ENCODE assay signal across 11 mouse cellular contexts in genomic region chr5:148555156-148555555, GRCm38 (mm10). TPM values are rescaled to one million over a fixed set of nuclear protein-coding genes. Genes with fewer than 3 reads are reported as not detected.
A peak's percentile ranks its signal among the peaks of the same experiment; 100 is the strongest.
DNase-seq lines count a peak whose midpoint lies in the region; ATAC-seq and TF ChIP-seq lines count a peak whose summit lies in the region.
"Had no signal": no experiment of that assay in that cellular context is flagged by ENCODE, and none has a peak within 500 bp of the region (broad histone marks: within the 10 kb centered on the region; RNA-seq: fewer than 3 reads in every experiment).

No protein-coding gene starts in this region.

- no peaks in the 10 kb centered on the region for H3K27me3 ChIP-seq in heart, embryonic 14.5 days (ENCODE audit: control insufficient read depth, insufficient read depth, low read length)
- H3K27me3 ChIP-seq in ES-Bruce4 (ENCODE audit: control insufficient read depth, insufficient read depth, low read length, poor library complexity, severe bottlenecking), result no peaks in the 10 kb centered on the region
- H3K27me3 ChIP-seq in hindbrain, embryonic 11.5 days (ENCODE audit: control insufficient read depth, insufficient read depth, low read length), result no peaks in the 10 kb centered on the region; the same call in 1 of the 2 replicates
- peaks cover 6% of the 10 kb centered on the region for H3K27me3 ChIP-seq in midbrain, embryonic 13.5 days

- TF ChIP-seq POLR2A in ES-Bruce4 (IDR thresholded peaks at IDR 0.05; ENCODE audit: insufficient read depth, low read length), result no peak

- no peaks in the 10 kb centered on the region for H3K36me3 ChIP-seq in heart, embryonic 14.5 days (ENCODE audit: control insufficient read depth, insufficient read depth, low read length)
- H3K36me3 ChIP-seq in ES-Bruce4 (ENCODE audit: control insufficient read depth, insufficient read depth, low read length, poor library complexity, severe bottlenecking), result no peaks in the 10 kb centered on the region
- H3K36me3 ChIP-seq in hindbrain, embryonic 11.5 days (ENCODE audit: control insufficient read depth, insufficient read depth, low read length), result no peaks in the 10 kb centered on the region
- no peaks in the 10 kb centered on the region for H3K36me3 ChIP-seq in midbrain, embryonic 13.5 days

- H3K4me2 ChIP-seq in heart, embryonic 14.5 days (ENCODE audit: low read length), result peak overlapping the region; percentile 53
- peak overlapping the region; percentile 34; the same call in 1 of the 2 replicates for H3K4me2 ChIP-seq in hindbrain, embryonic 11.5 days (replicated peaks; ENCODE audit: low read depth, low read length)
- H3K4me2 ChIP-seq in midbrain, embryonic 13.5 days (replicated peaks), result peak overlapping the region; percentile 51

- intact Hi-C loops in heart, postnatal 14 days (cut with DNase I), result no loop called here

- TF ChIP-seq CTCF in ES-Bruce4 (IDR thresholded peaks at IDR 0.05; ENCODE audit: low read depth, low read length), result no peak

- H3K27ac ChIP-seq in heart, embryonic 14.5 days (replicated peaks in 1 of 2; ENCODE audit: control insufficient read depth in 1 of 2, insufficient read depth in 1 of 2, low read depth in 2 of 2, low read length in 2 of 2), result no peak overlapping the region
- peak overlapping the region; percentile 16; the same call in 1 of the 2 replicates for H3K27ac ChIP-seq in ES-Bruce4 (ENCODE audit: insufficient read depth, low read length)
- H3K27ac ChIP-seq in hindbrain, embryonic 11.5 days (ENCODE audit: low read depth, low read length), result no peak overlapping the region
- H3K27ac ChIP-seq in midbrain, embryonic 13.5 days, result no peak overlapping the region
- H3K27ac ChIP-seq: layer of hippocampus, adult 2 months had no signal

- no peak overlapping the region; a peak in 1 of 4 replicates for H3K4me3 ChIP-seq in heart, embryonic 14.5 days (ENCODE audit: control insufficient read depth in 1 of 2, insufficient read depth in 1 of 2, low read depth in 1 of 2, low read length in 2 of 2)
- H3K4me3 ChIP-seq in ES-Bruce4 (ENCODE audit: low read depth, low read length), result 0 out of 2 replicates have a peak overlapping the region, but pooled peaks have one; percentile 42
- H3K4me3 ChIP-seq in hindbrain, embryonic 11.5 days (ENCODE audit: low read depth, low read length), result no peak overlapping the region
- no peak overlapping the region for H3K4me3 ChIP-seq in midbrain, embryonic 13.5 days (replicated peaks)
- H3K4me3 ChIP-seq: layer of hippocampus, adult 2 months had no signal

- H3K9ac ChIP-seq in heart, embryonic 14.5 days (ENCODE audit: low read length), result no peak overlapping the region
- peak overlapping the region; percentile 31 for H3K9ac ChIP-seq in ES-Bruce4 (ENCODE audit: low read depth, poor library complexity, severe bottlenecking)
- no peak overlapping the region for H3K9ac ChIP-seq in hindbrain, embryonic 11.5 days (ENCODE audit: low read depth, low read length)
- peak overlapping the region; percentile 48; the same call in 1 of the 2 replicates for H3K9ac ChIP-seq in midbrain, embryonic 13.5 days (replicated peaks)

- 79% methylated on average over 10 of the region's 10 CpGs for WGBS in heart, embryonic 14.5 days
- WGBS in hindbrain, embryonic 11.5 days, result 76% methylated on average over 10 of the region's 10 CpGs
- 64% methylated on average over 10 of the region's 10 CpGs for whole genome bisulfite sequencing in midbrain, embryonic 13.5 days

- ATAC-seq in heart, embryonic 14.5 days (ENCODE audit: insufficient number of reproducible peaks, insufficient read depth, low FRiP score, low read depth), result no peak
- no peak for ATAC-seq in hindbrain, embryonic 11.5 days (ENCODE audit: low FRiP score)
- ATAC-seq in midbrain, embryonic 13.5 days, result no peak

- H3K9me3 ChIP-seq in heart, embryonic 14.5 days (ENCODE audit: control insufficient read depth, low read length), result no peaks in the 10 kb centered on the region
- no peaks in the 10 kb centered on the region for H3K9me3 ChIP-seq in ES-Bruce4 (replicated peaks; ENCODE audit: control insufficient read depth, insufficient read depth, low read length, poor library complexity, severe bottlenecking)
- H3K9me3 ChIP-seq in hindbrain, embryonic 11.5 days (ENCODE audit: control insufficient read depth, low read length), result no peaks in the 10 kb centered on the region
- no peaks in the 10 kb centered on the region for H3K9me3 ChIP-seq in midbrain, embryonic 13.5 days

- H3K4me1 ChIP-seq in heart, embryonic 14.5 days (ENCODE audit: control insufficient read depth in 2 of 2, insufficient read depth in 2 of 2, low read length in 2 of 2), result peaks cover 13 to 20% of the 10 kb centered on the region in 2 experiments
- H3K4me1 ChIP-seq in ES-Bruce4 (ENCODE audit: control insufficient read depth, insufficient read depth, low read length), result peaks cover 7% of the 10 kb centered on the region
- peaks cover 6% of the 10 kb centered on the region; the same call in 1 of the 2 replicates for H3K4me1 ChIP-seq in hindbrain, embryonic 11.5 days (replicated peaks; ENCODE audit: control insufficient read depth, insufficient read depth, low read length)
- peaks cover 22% of the 10 kb centered on the region for H3K4me1 ChIP-seq in midbrain, embryonic 13.5 days (replicated peaks)

- DNase-seq in heart, postnatal 14 days, result no peak
- DNase-seq in hindbrain, embryonic 11.5 days (ENCODE audit: low spot score), result no peak
- no peak for DNase-seq in right cerebral cortex, adult 18-20 months
- no peak for DNase-seq in layer of hippocampus, adult 11-12 months (ENCODE audit: low spot score)
- DNase-seq: adrenal gland, postnatal 36 days; cerebellum, postnatal 14 days; right cerebral cortex, postnatal 25 days had no signal

- TF ChIP-seq EP300 in ES-Bruce4 (IDR thresholded peaks at IDR 0.05; ENCODE audit: insufficient read depth, low read depth, low read length), result no peak

RNA-seq across cellular contexts. Expression of gene Ubl3, which starts 2.6 kb away (rescaled TPM):
- polyA plus RNA-seq in heart, embryonic 14.5 days (2014; fragmentation: Nextera tagmentation; extraction: Ambion mirVana), result 80.2 and 81.3 TPM in 2 replicates
- 10 to 100 TPM; 84.6 to 95.6 TPM for total RNA-seq in heart, postnatal 14 days (2021)
- polyA plus RNA-seq in ES-Bruce4 (2011; ENCODE audit: insufficient read depth, insufficient read length, low read depth, missing spikeins), result 55.8 and 58.2 TPM in 2 replicates
- 76.6 and 82.7 TPM in 2 replicates for polyA plus RNA-seq in hindbrain, embryonic 11.5 days (2014; fragmentation: Nextera tagmentation; extraction: Ambion mirVana)
- polyA plus RNA-seq in midbrain, embryonic 13.5 days (2015; fragmentation: Nextera tagmentation; extraction: Ambion mirVana), result 55.3 and 69.1 TPM in 2 replicates

Comparison
In these comparisons a context has a peak if more than half of its experiments do, and no peak if none do; other contexts are left out.
1. H3K9ac ChIP-seq: peak in ES-Bruce4 (single experiment) and midbrain, embryonic 13.5 days (single experiment); none in heart, embryonic 14.5 days (single experiment) and hindbrain, embryonic 11.5 days (single experiment).
2. Peak in every context shown above with its lines, with median percentiles within 50 percentile points of each other: H3K4me2 ChIP-seq.